Mouse (Mus musculus) thymus, postnatal 36 days (tissue): ENCODE measurements at regions not wholly inside any gene's neighbourhood (a gene's known extent, or its start where the extent isn't known, plus 50 kb on each side); places are given as distances from the start of the nearest gene placed in this dataset.

ENCODE experiments used
- DNase-seq, 2 experiments: peaks; one replicate each; pipeline ENCODE4 v3.0.0; 2022; ENCODE audit warnings: mixed read lengths in 2 of 2

- DNase-seq = no peak
These were observed 65.4 kb upstream of the Akt3 start for GRCm38 (mm10) chr1:177323366-177323765.

DNA sequence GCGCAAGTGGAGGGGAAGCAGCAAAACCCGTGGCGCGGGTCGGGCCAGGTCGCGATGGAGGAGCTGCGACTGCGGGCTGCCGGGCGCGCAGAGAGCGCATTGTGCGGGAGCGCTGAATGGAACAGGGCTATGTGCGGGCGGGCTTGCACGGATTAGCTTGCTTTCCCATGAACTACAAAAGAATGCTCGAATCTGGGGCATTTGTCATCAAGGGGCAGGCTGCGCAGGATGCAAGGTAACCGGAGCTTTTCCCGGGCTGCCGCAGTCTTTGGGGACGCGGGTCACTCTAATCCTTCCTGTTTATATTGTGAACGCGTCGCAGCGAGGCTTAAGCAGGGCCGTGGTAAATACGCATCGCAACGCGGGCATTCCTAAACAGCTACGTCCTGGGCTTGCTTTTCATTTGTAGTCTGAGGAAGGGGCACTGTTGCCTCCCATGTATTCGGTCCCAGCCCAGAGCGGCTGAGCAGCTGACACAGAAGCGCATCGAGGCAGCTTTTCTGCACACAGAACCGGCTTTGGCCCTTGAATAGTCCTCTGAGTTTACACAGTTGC lies 64.8 kb upstream of the Akt3 start:
- DNase-seq = no peak

DNA sequence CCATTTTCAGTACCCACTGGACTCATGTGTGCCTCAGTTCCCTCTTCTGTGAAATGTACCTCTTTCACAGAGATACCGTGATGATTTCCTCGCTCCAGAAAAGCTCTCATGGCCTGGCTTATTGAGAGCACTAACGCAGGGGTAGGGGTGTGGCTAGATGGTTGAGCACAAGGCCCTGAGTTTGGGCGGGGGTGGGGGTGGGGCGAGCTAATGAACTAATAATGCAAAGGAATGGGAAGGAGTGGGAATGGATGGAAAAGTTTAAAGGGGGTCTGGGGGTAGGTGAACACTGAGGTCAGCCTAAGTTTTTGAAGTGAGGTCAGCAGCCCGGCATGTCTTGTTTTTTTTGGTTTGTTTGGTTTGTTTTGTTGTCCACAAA lies 64.3 kb upstream of the Akt3 start:
- no peak for DNase-seq

GRCm38 (mm10) chr1:177321655-177322306 lies 63.8 kb upstream of the Akt3 start:
- DNase-seq = no peak

DNA sequence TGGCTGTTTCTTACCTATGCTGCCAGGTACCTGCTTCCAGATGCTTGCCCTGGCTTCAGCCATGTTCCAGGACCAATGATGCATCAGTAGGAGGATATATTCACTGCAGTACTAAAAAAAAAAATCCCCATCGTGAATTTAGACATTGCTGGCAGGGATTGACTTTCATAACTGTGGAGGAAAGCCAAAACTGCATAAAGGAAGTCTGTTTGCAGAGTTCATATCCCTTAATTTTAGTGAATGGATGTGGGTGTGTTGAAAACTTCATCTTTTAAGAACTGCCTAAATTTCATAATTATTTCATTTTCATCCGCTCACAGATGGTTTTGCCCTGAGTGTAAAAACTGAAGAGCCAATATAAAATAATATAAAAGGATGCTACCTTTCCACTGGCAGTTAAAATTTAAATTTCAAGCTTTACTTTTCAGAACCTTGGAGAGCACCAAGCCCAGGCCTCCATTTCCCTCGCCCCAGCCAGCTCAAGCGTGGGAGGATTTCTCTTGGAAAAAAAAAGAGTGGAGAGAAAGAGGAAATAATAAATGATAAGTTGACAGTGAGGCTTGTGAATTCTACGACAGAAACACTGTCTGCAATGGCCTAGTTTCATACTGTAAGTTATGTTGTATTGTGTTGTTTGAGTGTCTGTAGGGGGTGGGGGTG lies 50.3 kb upstream of the Akt3 start:
- DNase-seq = no peak
